In genomic region chr4:136449795-136450194, GRCm38 (mm10) we compare ENCODE assay signal across 24 mouse cellular contexts. TPM values are rescaled to one million over a fixed set of nuclear protein-coding genes. Genes with fewer than 3 reads are reported as not detected.
DNase-seq lines count a peak whose midpoint lies in the region; ATAC-seq lines count a peak whose summit lies in the region.
"Had no signal": no experiment of that assay in that cellular context is flagged by ENCODE, and none has a peak within 500 bp of the region (broad histone marks: within the 10 kb centered on the region; RNA-seq: fewer than 3 reads in every experiment).

No protein-coding gene starts in this region.

- peak; percentile 52; the same call in 1 of the 2 replicates for ATAC-seq in granulocyte monocyte progenitor cell, adult 5-6 weeks (replicated peaks; ENCODE audit: poor library complexity, severe bottlenecking)
- no peak for ATAC-seq in intestine, embryonic 16.5 days
- ATAC-seq: activated CD4-positive, CD25-positive, alpha-beta regulatory T cell, adult 4 months; forebrain, embryonic 14.5 days; forebrain, embryonic 16.5 days; Patski had no signal

- 73% methylated on average over 5 of the region's 5 CpGs for WGBS in intestine, embryonic 16.5 days

- H3K27ac ChIP-seq in intestine, embryonic 16.5 days (ENCODE audit: low read length) = no peak overlapping the region
- H3K27ac ChIP-seq: embryonic facial prominence, embryonic 13.5 days; embryonic facial prominence, embryonic 15.5 days; forebrain, embryonic 10.5 days; forebrain, embryonic 12.5 days had no signal

- no peak overlapping the region for H3K4me2 ChIP-seq in intestine, embryonic 16.5 days (ENCODE audit: low read depth, low read length)
- H3K4me2 ChIP-seq: embryonic facial prominence, embryonic 13.5 days; embryonic facial prominence, embryonic 15.5 days; forebrain, embryonic 12.5 days had no signal

- H3K4me1 ChIP-seq in intestine, embryonic 16.5 days (ENCODE audit: control insufficient read depth, insufficient read depth, low read length) = peaks cover 9% of the 10 kb centered on the region
- H3K4me1 ChIP-seq: embryonic facial prominence, embryonic 13.5 days; forebrain, embryonic 12.5 days had no signal

- DNase-seq in lung, postnatal 36 days = peak; percentile 22
- no peak for DNase-seq in lung, postnatal 10 days
- no peak for DNase-seq in cerebellum, adult 18-20 months
- DNase-seq: adrenal gland, adult 8-10 months; adrenal gland, postnatal 14 days; adrenal gland, postnatal 36 days; cerebellum, adult 11-12 months; cerebellum, adult 8-10 months; cerebellum, adult 9-11 months; cerebellum, postnatal 14 days; cerebellum, postnatal 36 days; embryo, embryonic 11 days had no signal

- H3K36me3 ChIP-seq in intestine, embryonic 16.5 days (ENCODE audit: control insufficient read depth, insufficient read depth, low read length) = no peaks in the 10 kb centered on the region
- H3K36me3 ChIP-seq: embryonic facial prominence, embryonic 13.5 days; embryonic facial prominence, embryonic 15.5 days; forebrain, embryonic 10.5 days; forebrain, embryonic 12.5 days had no signal

- H3K27me3 ChIP-seq in intestine, embryonic 16.5 days (replicated peaks; ENCODE audit: control insufficient read depth, insufficient read depth, low read length) = no peaks in the 10 kb centered on the region
- H3K27me3 ChIP-seq: embryonic facial prominence, embryonic 13.5 days; embryonic facial prominence, embryonic 15.5 days; forebrain, embryonic 12.5 days; Patski had no signal

- no peak overlapping the region for H3K4me3 ChIP-seq in intestine, embryonic 16.5 days (ENCODE audit: low read length)
- H3K4me3 ChIP-seq: embryonic facial prominence, embryonic 13.5 days; embryonic facial prominence, embryonic 15.5 days; erythroblast, embryonic 14.5 days; forebrain, embryonic 10.5 days; forebrain, embryonic 12.5 days had no signal

- H3K9ac ChIP-seq in intestine, embryonic 16.5 days (ENCODE audit: low read depth, low read length) = no peak overlapping the region
- H3K9ac ChIP-seq: embryonic facial prominence, embryonic 13.5 days; embryonic facial prominence, embryonic 15.5 days; forebrain, embryonic 12.5 days had no signal

- no peaks in the 10 kb centered on the region for H3K9me3 ChIP-seq in intestine, embryonic 16.5 days (ENCODE audit: control insufficient read depth, low read length)
- H3K9me3 ChIP-seq: embryonic facial prominence, embryonic 13.5 days; embryonic facial prominence, embryonic 15.5 days; forebrain, embryonic 10.5 days; forebrain, embryonic 12.5 days had no signal

RNA-seq across cellular contexts. Expression of gene 6030445D17Rik, which starts 12.3 kb away (rescaled TPM):
- total RNA-seq in granulocyte monocyte progenitor cell, adult 5-6 weeks (2014; fragmentation: Nextera tagmentation) = not detected in 2 replicates
- not detected in 2 replicates for total RNA-seq in granulocyte monocyte progenitor cell, adult 5-6 weeks (2017)
- 0.27 and 0.50 TPM in 2 replicates for polyA plus RNA-seq in intestine, embryonic 16.5 days (2015; fragmentation: Nextera tagmentation; extraction: Ambion mirVana)
- total RNA-seq: common myeloid progenitor, adult 5-6 weeks had no signal
- polyA plus RNA-seq: activated CD4-positive, CD25-positive, alpha-beta regulatory T cell, adult 4 months; erythroblast, embryonic 14.5 days; forebrain, embryonic 12.5 days; forebrain, embryonic 14.5 days had no signal

RNA-seq across cellular contexts. Expression of gene Luzp1, which starts 19.8 kb away (rescaled TPM):
- 6.2 and 10.2 TPM in 2 replicates for total RNA-seq in granulocyte monocyte progenitor cell, adult 5-6 weeks (2014; fragmentation: Nextera tagmentation)
- total RNA-seq in granulocyte monocyte progenitor cell, adult 5-6 weeks (2017) = 4.0 and 4.1 TPM in 2 replicates
- 96.8 and 115 TPM in 2 replicates for polyA plus RNA-seq in intestine, embryonic 16.5 days (2015; fragmentation: Nextera tagmentation; extraction: Ambion mirVana)

RNA-seq across cellular contexts. Expression of gene Htr1d, which starts 26.5 kb away (rescaled TPM):
- not detected in 2 replicates for total RNA-seq in granulocyte monocyte progenitor cell, adult 5-6 weeks (2014; fragmentation: Nextera tagmentation)
- not detected in 2 replicates for total RNA-seq in granulocyte monocyte progenitor cell, adult 5-6 weeks (2017)
- polyA plus RNA-seq in intestine, embryonic 16.5 days (2015; fragmentation: Nextera tagmentation; extraction: Ambion mirVana) = 0.10 and 0.16 TPM in 2 replicates
- total RNA-seq: adrenal gland, postnatal 14 days; common myeloid progenitor, adult 5-6 weeks had no signal
- polyA plus RNA-seq: erythroblast, embryonic 14.5 days had no signal
